Mouse (Mus musculus) midbrain, embryonic 16.5 days (tissue): Measurements from ENCODE around the gene Maml1. TPM values are rescaled to one million over a fixed set of nuclear protein-coding genes. Genes with fewer than 3 reads are reported as not detected.

Source experiments
- microRNA-seq: library from miRNA; unstranded; fragments of <30 nt; microRNA quantifications from one replicate; pipeline ENCODE4, GENCODE M21; 2017
- polyA plus RNA-seq: library from polyadenylated mRNA; unstranded; fragments of >200 nt; fragmentation: Nextera tagmentation; extraction: Ambion mirVana; gene quantifications from 2 replicates; pipeline ENCODE4 v1.2.1, GENCODE M21; 2015

Maml1 gene
- polyA plus RNA-seq, 1 experiment from 2014 or later, result 2.0 TPM

Small RNA genes within 50 kb of the gene (microRNA-seq; reads per million reads assigned to microRNA genes)
- gene Mir6919, result 0.69 reads per million

Other genes with a start within 250 kb of the Maml1 start
- gene Tbc1d9b, start 160.9 kb downstream of the Maml1 start, polyA plus RNA-seq, result 38.3 and 38.4 TPM in 2 replicates
- gene Mrnip, start 117.9 kb downstream of the Maml1 start, polyA plus RNA-seq, result 32.7 and 39.2 TPM in 2 replicates
- gene Sqstm1, start 81.5 kb downstream of the Maml1 start, polyA plus RNA-seq, result 374 and 394 TPM in 2 replicates
- gene Mgat4b, start 81.4 kb downstream of the Maml1 start, polyA plus RNA-seq, result 33.3 and 38.3 TPM in 2 replicates
- 1.8 and 3.3 TPM in 2 replicates for gene Ltc4s, start 53.7 kb downstream of the Maml1 start, polyA plus RNA-seq
- gene Canx, start 33.4 kb upstream of the Maml1 start, polyA plus RNA-seq, result 294 and 304 TPM in 2 replicates
- gene Cby3, start 62.2 kb upstream of the Maml1 start, polyA plus RNA-seq, result 1.3 and 1.7 TPM in 2 replicates
- gene Hnrnph1, start 84.7 kb upstream of the Maml1 start, polyA plus RNA-seq, result 456 and 531 TPM in 2 replicates
- gene Rufy1, start 138.8 kb upstream of the Maml1 start, polyA plus RNA-seq, result 30.6 and 31.5 TPM in 2 replicates